Mouse (Mus musculus): ENCODE data around the gene Egf.

- no peak for TF ChIP-seq EP300 (IDR thresholded peaks at IDR 0.05; ENCODE audit: low read depth)
- no peak for TF ChIP-seq CTCF (IDR thresholded peaks at IDR 0.05; ENCODE audit: low read depth)
These were observed 109.7 kb downstream of the Egf start for GRCm38 (mm10) chr3:129645409-129645808.
